8 mouse cellular contexts compared by ENCODE assay signal in genomic region chr10:17947175-17947906, GRCm38 (mm10). TPM values are rescaled to one million over a fixed set of nuclear protein-coding genes. Genes with fewer than 3 reads are reported as not detected.
DNase-seq lines count a peak whose midpoint lies in the region; ATAC-seq and TF ChIP-seq lines count a peak whose summit lies in the region.

No protein-coding gene starts in this region.

- no peaks in the 10 kb centered on the region; the same call in 1 of the 2 replicates for H3K4me1 ChIP-seq in bone marrow, adult 2 months (ENCODE audit: control insufficient read depth, insufficient read depth, low read length)
- H3K4me1 ChIP-seq in embryonic facial prominence, embryonic 15.5 days, result peaks cover 11% of the 10 kb centered on the region
- peaks cover 7% of the 10 kb centered on the region for H3K4me1 ChIP-seq in heart, embryonic 10.5 days
- peaks cover 8% of the 10 kb centered on the region; the same call in 1 of the 2 replicates for H3K4me1 ChIP-seq in kidney, embryonic 14.5 days (ENCODE audit: control insufficient read depth, insufficient read depth, low read length)
- peaks cover 6% of the 10 kb centered on the region; the same call in 1 of the 2 replicates for H3K4me1 ChIP-seq in liver, adult 2 months (ENCODE audit: control insufficient read depth, insufficient read depth, low read length)

- WGBS in bone marrow, adult 2 months, result under 1% methylated on average over 99 of the region's 110 CpGs
- under 1% methylated on average over 106 of the region's 110 CpGs for WGBS in embryonic facial prominence, embryonic 15.5 days
- 1% methylated on average over 99 of the region's 110 CpGs for WGBS in heart, embryonic 10.5 days
- under 1% methylated on average over 80 of the region's 110 CpGs for WGBS in kidney, embryonic 14.5 days
- WGBS in liver, adult 2 months, result 5% methylated on average over 88 of the region's 110 CpGs

- TF ChIP-seq CTCF in bone marrow, adult 2 months (IDR thresholded peaks at IDR 0.05; ENCODE audit: control insufficient read depth, insufficient read depth, low read length), result no peak
- no peak for TF ChIP-seq CTCF in liver, adult 2 months (IDR thresholded peaks at IDR 0.05; ENCODE audit: low read depth, low read length)

- 0 out of 2 replicates have a peak, but pooled peaks have one; percentile 18 for TF ChIP-seq POLR2A in bone marrow, adult 2 months (IDR thresholded peaks at IDR 0.05; ENCODE audit: borderline replicate concordance, control insufficient read depth, low read depth, low read length)
- no peak for TF ChIP-seq POLR2A in liver, adult 2 months (IDR thresholded peaks at IDR 0.05; ENCODE audit: extremely low read depth, insufficient read depth, low read length)

- H3K36me3 ChIP-seq in embryonic facial prominence, embryonic 15.5 days, result no peaks in the 10 kb centered on the region
- H3K36me3 ChIP-seq in heart, embryonic 10.5 days, result no peaks in the 10 kb centered on the region
- H3K36me3 ChIP-seq in kidney, embryonic 14.5 days (ENCODE audit: control insufficient read depth, insufficient read depth, low read length), result no peaks in the 10 kb centered on the region
- peaks cover 5% of the 10 kb centered on the region for H3K36me3 ChIP-seq in liver, adult 2 months (ENCODE audit: control insufficient read depth, insufficient read depth, low read length)

- no peaks in the 10 kb centered on the region for H3K9me3 ChIP-seq in embryonic facial prominence, embryonic 15.5 days (replicated peaks)
- H3K9me3 ChIP-seq in heart, embryonic 10.5 days, result no peaks in the 10 kb centered on the region
- H3K9me3 ChIP-seq in kidney, embryonic 14.5 days (ENCODE audit: control insufficient read depth, low read length), result no peaks in the 10 kb centered on the region

- H3K9ac ChIP-seq in embryonic facial prominence, embryonic 15.5 days, result peak overlapping the region; percentile 87
- H3K9ac ChIP-seq in kidney, embryonic 14.5 days (ENCODE audit: low read depth, low read length), result peak overlapping the region; percentile 87
- peak overlapping the region; percentile 92 for H3K9ac ChIP-seq in liver, adult 2 months (ENCODE audit: low read depth, low read length)

- peak; percentile 67 for ATAC-seq in embryonic facial prominence, embryonic 15.5 days (ENCODE audit: insufficient number of reproducible peaks, low FRiP score, low TSS enrichment, low read depth)
- peak; percentile 63 for ATAC-seq in kidney, embryonic 14.5 days (ENCODE audit: low FRiP score, low TSS enrichment)

- peaks cover 7% of the 10 kb centered on the region; the same call in 1 of the 2 replicates for H3K79me2 ChIP-seq in liver, adult 2 months (ENCODE audit: control insufficient read depth, insufficient read depth, low read length)

- H3K4me3 ChIP-seq in bone marrow, adult 2 months (replicated peaks; ENCODE audit: control insufficient read depth, low read depth, low read length), result peak overlapping the region; percentile 85
- H3K4me3 ChIP-seq in embryonic facial prominence, embryonic 15.5 days (replicated peaks), result peak overlapping the region; percentile 81
- H3K4me3 ChIP-seq in heart, embryonic 10.5 days, result peak overlapping the region; percentile 87
- peak overlapping the region; percentile 82 for H3K4me3 ChIP-seq in kidney, embryonic 14.5 days (ENCODE audit: low read length)
- H3K4me3 ChIP-seq in liver, adult 2 months (ENCODE audit: insufficient read depth, low read depth, low read length), result peak overlapping the region; percentile 81

- H3K27me3 ChIP-seq in embryonic facial prominence, embryonic 15.5 days, result no peaks in the 10 kb centered on the region
- H3K27me3 ChIP-seq in heart, embryonic 10.5 days (ENCODE audit: insufficient read depth, poor library complexity, severe bottlenecking), result no peaks in the 10 kb centered on the region
- no peaks in the 10 kb centered on the region for H3K27me3 ChIP-seq in kidney, embryonic 14.5 days (ENCODE audit: control insufficient read depth, insufficient read depth, low read length)
- no peaks in the 10 kb centered on the region for H3K27me3 ChIP-seq in liver, adult 2 months (ENCODE audit: control insufficient read depth, insufficient read depth, low read length)

- peak overlapping the region; percentile 96 for H3K27ac ChIP-seq in bone marrow, adult 2 months (ENCODE audit: control insufficient read depth, insufficient read depth, low read depth, low read length, poor library complexity)
- H3K27ac ChIP-seq in embryonic facial prominence, embryonic 15.5 days (replicated peaks), result peak overlapping the region; percentile 94
- peak overlapping the region; percentile 96 for H3K27ac ChIP-seq in heart, embryonic 10.5 days
- peak overlapping the region; percentile 83 for H3K27ac ChIP-seq in kidney, embryonic 14.5 days (ENCODE audit: low read depth, low read length)
- H3K27ac ChIP-seq in liver, adult 2 months (replicated peaks; ENCODE audit: insufficient read depth, low read depth, low read length), result peak overlapping the region; percentile 67

- peak; percentile 85 to 86 for DNase-seq in B cell, adult 2 months
- peak; percentile 80 for DNase-seq in heart, embryonic 10.5 days (ENCODE audit: low spot score)
- no peak for DNase-seq in liver, adult 2 months (ENCODE audit: extremely low read depth, low read depth, low spot score)
- DNase-seq in monocyte, adult 2 months (ENCODE audit: low read depth in 1 of 2, low spot score in 2 of 2), result peak; percentile 30 to 60
- peak; percentile 66 to 81 for DNase-seq in spleen, postnatal 10 days (ENCODE audit: low spot score in 2 of 2)

- peak overlapping the region; percentile 50 for H3K4me2 ChIP-seq in embryonic facial prominence, embryonic 15.5 days (replicated peaks)
- H3K4me2 ChIP-seq in kidney, embryonic 14.5 days (replicated peaks; ENCODE audit: low read depth, low read length), result peak overlapping the region; percentile 51

RNA-seq across cellular contexts. Expression of gene Heca, which starts 0.5 kb away (rescaled TPM):
- polyA plus RNA-seq in bone marrow, adult 2 months (2011; ENCODE audit: insufficient read depth, insufficient read length, low replicate concordance, missing spikeins), result 5.7 and 9.1 TPM in 2 replicates
- 5.9 and 7.4 TPM in 2 replicates for polyA plus RNA-seq in embryonic facial prominence, embryonic 15.5 days (2015; fragmentation: Nextera tagmentation; extraction: Ambion mirVana)
- polyA plus RNA-seq in heart, embryonic 10.5 days (2016; fragmentation: Nextera tagmentation; extraction: Ambion mirVana), result 2.9 TPM in 2 replicates
- 4.1 and 4.5 TPM in 2 replicates for polyA plus RNA-seq in kidney, embryonic 14.5 days (2014; fragmentation: Nextera tagmentation; extraction: Ambion mirVana)
- 25.2 and 27.9 TPM in 2 replicates for total RNA-seq in liver, adult 2 months (2014; rRNA removed)
- polyA plus RNA-seq in liver, adult 2 months (2012; rRNA removed), result 7.5 and 15.1 TPM in 2 replicates
